Mouse (Mus musculus) cerebellum, adult 2 months (tissue): ENCODE results near the gene Adora1.

Experiments
- CTCF ChIP-seq: fragments of 200-500 bp; IDR thresholded peaks from 2 replicates; pipeline ENCODE4 v1.5.1; 2011; ENCODE audit warnings: low read depth, mild to moderate bottlenecking, control low read depth, low read length, moderate library complexity, borderline replicate concordance; ENCODE audit not compliant: insufficient read depth
- POLR2A ChIP-seq: fragments of 200-500 bp; IDR thresholded peaks from 2 replicates; pipeline ENCODE4 v1.6.1; 2011; ENCODE audit warnings: low read length, control low read depth, borderline replicate concordance; ENCODE audit not compliant: insufficient read depth

- TF ChIP-seq POLR2A = no peak
- TF ChIP-seq CTCF = no peak
Measured at GRCm38 (mm10) chr1:134282342-134282741, 47.1 kb upstream of the Adora1 start.
